Mouse (Mus musculus) gastrocnemius, postnatal 36 days (tissue): ENCODE measurements around the gene Xrcc6. TPM values are rescaled to one million over a fixed set of nuclear protein-coding genes. Genes with fewer than 3 reads are reported as not detected.

ENCODE experiments used
- DNase-seq, 2 experiments: peaks; one replicate each; pipeline ENCODE4 v3.0.0; 2022
- intact Hi-C: fragments of 180-260 bp; cut with DNase I; formaldehyde crosslinking; loops from one replicate; pipeline ENCODE4 v1.15.1; 2025
- total RNA-seq, 2 experiments: library from RNA; stranded (reverse); gene quantifications; 2 replicates each; pipeline ENCODE4 v1.2.3; 2021

Gene Xrcc6
- total RNA-seq, 2 experiments from 2014 or later = 17.8 to 22.9 TPM

GRCm38 (mm10) chr15:82069898-82070297, 82.3 kb downstream of the Xrcc6 start, which contains the start of gene Mei1:
Gene Mei1 (plus strand): TSS chr15:82069996.
- intact Hi-C loops = loop anchor here (2.0 kb wide), 1 partner anchor 37 kb away; no protein-coding TSS in a partner anchor
- DNase-seq = no peak

- intact Hi-C loops = no loop called here
- DNase-seq = no peak
These were observed 84.3 kb downstream of the Xrcc6 start for GRCm38 (mm10) chr15:82071816-82072469.

GRCm38 (mm10) chr15:82073490-82073889, 85.9 kb downstream of the Xrcc6 start:
- no peak for DNase-seq
- intact Hi-C loops = no loop called here

GRCm38 (mm10) chr15:82079883-82080282, 92.2 kb downstream of the Xrcc6 start:
- intact Hi-C loops = loop anchor here (5.0 kb wide), 2 partner anchors 37 to 157 kb away; no protein-coding TSS in a partner anchor
- no peak for DNase-seq

GRCm38 (mm10) chr15:82081161-82081560, 93.5 kb downstream of the Xrcc6 start:
- DNase-seq = peak in 1 of 2 experiments; percentile 30
- intact Hi-C loops = loop anchor here (5.0 kb wide), 2 partner anchors 36 to 156 kb away; no protein-coding TSS in a partner anchor

- intact Hi-C loops = no loop called here
- DNase-seq = no peak
These were observed 98.0 kb downstream of the Xrcc6 start for GRCm38 (mm10) chr15:82085606-82086005.

GRCm38 (mm10) chr15:82086131-82086530, 98.5 kb downstream of the Xrcc6 start:
- DNase-seq = no peak
- intact Hi-C loops = no loop called here

GRCm38 (mm10) chr15:82087266-82087665, 99.6 kb downstream of the Xrcc6 start:
- intact Hi-C loops = no loop called here
- DNase-seq = no peak

Other genes starting within 250 kb of the Xrcc6 start
- gene Zc3h7b, start 242.8 kb upstream of the Xrcc6 start, total RNA-seq = 10 to 100 TPM; 27.3 to 28.3 TPM
- 10 to 100 TPM; 18.9 to 19.5 TPM for gene Rangap1, start 242.3 kb upstream of the Xrcc6 start, total RNA-seq
- gene Tef, start 185.4 kb upstream of the Xrcc6 start, total RNA-seq = 100 to 1,000 TPM; 167 to 181 TPM
- gene Tob2, start 129.0 kb upstream of the Xrcc6 start, total RNA-seq = 100 to 1,000 TPM in 1 of 2 experiments, 10 to 100 TPM in 1; 90.3 to 144 TPM
- gene Phf5a, start 115.9 kb upstream of the Xrcc6 start, total RNA-seq = 10 to 100 TPM; 38.1 to 39.4 TPM
- 1,000 to 10,000 TPM; 1,185 to 1,290 TPM for gene Aco2, start 115.5 kb upstream of the Xrcc6 start, total RNA-seq
- gene Polr3h, start 61.6 kb upstream of the Xrcc6 start, total RNA-seq = 1 to 10 TPM; 7.7 TPM
- 1 to 10 TPM; 1.8 to 2.3 TPM for gene Csdc2, start 51.1 kb upstream of the Xrcc6 start, total RNA-seq
- 10 to 100 TPM; 14.7 to 15.5 TPM for gene Pmm1, start 26.9 kb upstream of the Xrcc6 start, total RNA-seq
- gene 1700029P11Rik, start 7.3 kb upstream of the Xrcc6 start, total RNA-seq = not detected
- gene Desi1, start 46.0 kb downstream of the Xrcc6 start, total RNA-seq = 10 to 100 TPM; 16.7 to 17.7 TPM
- 10 to 100 TPM; 36.0 to 47.5 TPM for gene Snu13, start 59.8 kb downstream of the Xrcc6 start, total RNA-seq
- not detected for gene 4930407I10Rik, start 71.3 kb downstream of the Xrcc6 start, total RNA-seq
- under 1 TPM; 0.08 to 0.15 TPM for gene Mei1, start 82.2 kb downstream of the Xrcc6 start, total RNA-seq
- 10 to 100 TPM; 10.2 to 17.0 TPM for gene Ccdc134, start 140.1 kb downstream of the Xrcc6 start, total RNA-seq
- gene Srebf2, start 159.3 kb downstream of the Xrcc6 start, total RNA-seq = 1 to 10 TPM; 9.2 to 9.8 TPM
- gene Shisa8, start 225.0 kb downstream of the Xrcc6 start, total RNA-seq = not detected
- not detected for gene Tnfrsf13c, start 236.5 kb downstream of the Xrcc6 start, total RNA-seq